Mouse (Mus musculus) forebrain, embryonic 15.5 days (tissue): ENCODE data around the gene Ess2. TPM values are rescaled to one million over a fixed set of nuclear protein-coding genes. Genes with fewer than 3 reads are reported as not detected.

Experiments
- polyA plus RNA-seq: library from polyadenylated mRNA; unstranded; fragments of >200 nt; fragmentation: Nextera tagmentation; extraction: Ambion mirVana; gene quantifications from 2 replicates; pipeline ENCODE4 v1.2.1, GENCODE M21; 2015

Ess2 gene
- polyA plus RNA-seq, 1 experiment from 2014 or later, result 53.5 TPM

Other genes starting within 250 kb of the Ess2 start
- gene Med15, start 178.5 kb downstream of the Ess2 start, polyA plus RNA-seq, result 44.9 and 48.2 TPM in 2 replicates
- 69.7 and 72.1 TPM in 2 replicates for gene Klhl22, start 151.7 kb downstream of the Ess2 start, polyA plus RNA-seq
- gene Scarf2, start 114.1 kb downstream of the Ess2 start, polyA plus RNA-seq, result 1.3 TPM in 2 replicates
- 0.93 and 1.3 TPM in 2 replicates for gene B830017H08Rik, start 78.2 kb downstream of the Ess2 start, polyA plus RNA-seq
- gene Car15, start 73.0 kb downstream of the Ess2 start, polyA plus RNA-seq, result 4.8 and 5.7 TPM in 2 replicates
- gene Gm20518, start 19.7 kb downstream of the Ess2 start, polyA plus RNA-seq, result 0.23 and 0.67 TPM in 2 replicates
- gene Tssk1, start 17.1 kb downstream of the Ess2 start, polyA plus RNA-seq, result 0.08 and 0.09 TPM in 2 replicates
- gene Dgcr2, start 12.8 kb downstream of the Ess2 start, polyA plus RNA-seq, result 99.8 and 99.9 TPM in 2 replicates
- gene Tssk2, start 12.7 kb downstream of the Ess2 start, polyA plus RNA-seq, result not detected in 2 replicates
- 0.19 TPM in 1 of 2 replicates, not detected in the other for gene Gsc2, start 3.7 kb upstream of the Ess2 start, polyA plus RNA-seq
- 139 and 145 TPM in 2 replicates for gene Slc25a1, start 16.9 kb upstream of the Ess2 start, polyA plus RNA-seq
- gene Vpreb2, start 69.1 kb upstream of the Ess2 start, polyA plus RNA-seq, result not detected in 2 replicates
- 167 and 169 TPM in 2 replicates for gene Dgcr6, start 141.5 kb upstream of the Ess2 start, polyA plus RNA-seq
- gene Prodh, start 178.9 kb upstream of the Ess2 start, polyA plus RNA-seq, result 2.9 and 3.7 TPM in 2 replicates
- gene Rtn4r, start 216.3 kb upstream of the Ess2 start, polyA plus RNA-seq, result 18.1 and 21.9 TPM in 2 replicates